Mouse (Mus musculus) liver, embryonic 14.5 days (tissue): ENCODE results near the gene Gm21943.
"Not testable (repeated sequence)": the region's sequence is repeated elsewhere in the genome, so short reads cannot be mapped to it uniquely, and the experiment has no call there.

Experiments
- CTCF ChIP-seq: IDR thresholded peaks from 2 replicates; pipeline ENCODE4 v1.5.1; 2016; ENCODE audit warnings: antibody characterized with exemption, low read depth, control low read depth
- EP300 ChIP-seq: IDR thresholded peaks from 2 replicates; pipeline ENCODE4 v1.6.1; 2016; ENCODE audit warnings: antibody characterized with exemption, low read depth

GRCm38 (mm10) chrY:57533644-57534043 is at the start of gene Gm21943:
- TF ChIP-seq CTCF, EP300: not testable (repeated sequence)
